Mouse (Mus musculus): Measurements from ENCODE around the gene Anapc1. TPM values are rescaled to one million over a fixed set of nuclear protein-coding genes. Genes with fewer than 3 reads are reported as not detected.

Anapc1 gene
- total and polyA plus RNA-seq, 3 experiments = 51.7 to 146 (median 92.0) TPM

GRCm38 (mm10) chr2:128571001-128571400, 116.2 kb downstream of the Anapc1 start:
- dilution Hi-C loops (cut with MboI; ENCODE audit: extremely low pct_ligation_motif_present, extremely low pct_unique_long_range_greater_than_20kb, low sequenced_read_pairs) (no loop called here), in situ Hi-C loops (cut with MboI; ENCODE audit: low pct_ligation_motif_present, low pct_unique_long_range_greater_than_20kb, low sequenced_read_pairs) (loop anchor here (10.0 kb wide), 2 partner anchors 156 to 676 kb away; no protein-coding TSS in a partner anchor)
- Histone ChIP-seq H3K4me1 (ENCODE audit: control insufficient read depth in 1 of 2, insufficient read depth in 2 of 2) (peaks cover 0 to 12% of the 10 kb centered on the region in 2 experiments; a peak in 1 of 4 replicates), H3K36me3 (replicated peaks in 1 of 2; ENCODE audit: control insufficient read depth in 1 of 2, insufficient read depth in 1 of 2, low read length in 1 of 2) (no peaks in the 10 kb centered on the region), H3K4me3 (replicated peaks in 1 of 3; ENCODE audit: low read depth in 2 of 3, low read length in 2 of 3, poor library complexity in 1 of 3) (no peak overlapping the region), H3K4me2 (ENCODE audit: insufficient read depth, low read depth, poor library complexity, severe bottlenecking) (no peak overlapping the region), H3K27me3 (replicated peaks) (no peaks in the 10 kb centered on the region), H3K27ac (ENCODE audit: insufficient read depth, low read depth) (no peak overlapping the region), H3K79me2 (replicated peaks; ENCODE audit: control insufficient read depth, extremely low read depth, insufficient read depth, poor library complexity, severe bottlenecking) (no peaks in the 10 kb centered on the region), H3K9me3 (replicated peaks; ENCODE audit: low read length) (peaks cover 3% of the 10 kb centered on the region), H3K9ac (ENCODE audit: insufficient read depth, low read depth) (no peak overlapping the region)
- no peak for TF ChIP-seq RCOR1 (conservative IDR thresholded peaks at IDR 0.05; ENCODE audit: low read depth, low read length)
- no peak for TF ChIP-seq CTCF (conservative IDR thresholded peaks at IDR 0.05 in 1 of 2, IDR thresholded peaks at IDR 0.05 in 1 of 2; ENCODE audit: low read depth in 2 of 2, low read length in 2 of 2)
- TF ChIP-seq NELFE (IDR thresholded peaks at IDR 0.05; ENCODE audit: low read depth, low read length) = no peak
- no peak for DNase-seq (ENCODE audit: extremely low read depth)

DNA sequence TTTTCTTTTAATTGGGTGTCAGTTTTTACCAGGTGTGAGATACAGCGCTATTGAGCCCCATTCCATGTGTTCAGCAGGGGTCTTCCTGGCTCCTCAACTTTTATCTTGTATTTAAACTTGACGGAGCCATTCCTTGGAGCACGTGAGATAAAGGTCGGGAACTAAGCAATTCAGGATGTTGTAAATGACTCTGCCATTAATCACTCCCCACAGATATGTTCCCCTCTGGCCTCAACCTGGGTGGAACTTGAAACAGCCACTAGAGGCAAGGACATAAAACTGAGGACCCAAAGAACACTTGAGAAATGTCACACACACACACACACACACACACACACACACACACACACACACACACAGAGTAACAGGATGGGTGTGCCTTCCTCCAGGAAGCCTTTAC, 118.7 kb downstream of the Anapc1 start:
- no peak overlapping the region for H3K4me2 ChIP-seq (ENCODE audit: insufficient read depth, low read depth, poor library complexity, severe bottlenecking)
- H3K27ac ChIP-seq (ENCODE audit: insufficient read depth, low read depth) = no peak overlapping the region
- H3K9ac ChIP-seq (ENCODE audit: insufficient read depth, low read depth) = no peak overlapping the region
- H3K4me1 ChIP-seq (ENCODE audit: control insufficient read depth in 1 of 2, insufficient read depth in 2 of 2) = peaks cover 0 to 12% of the 10 kb centered on the region in 2 experiments; a peak in 1 of 4 replicates
- dilution Hi-C loops (cut with MboI; ENCODE audit: extremely low pct_ligation_motif_present, extremely low pct_unique_long_range_greater_than_20kb, low sequenced_read_pairs) (no loop called here), in situ Hi-C loops (cut with MboI; ENCODE audit: low pct_ligation_motif_present, low pct_unique_long_range_greater_than_20kb, low sequenced_read_pairs) (no loop called here)
- no peak for DNase-seq (ENCODE audit: extremely low read depth)
- no peak overlapping the region for H3K4me3 ChIP-seq (replicated peaks in 1 of 3; ENCODE audit: low read depth in 2 of 3, low read length in 2 of 3, poor library complexity in 1 of 3)
- no peaks in the 10 kb centered on the region for H3K27me3 ChIP-seq (replicated peaks)
- no peaks in the 10 kb centered on the region for H3K79me2 ChIP-seq (replicated peaks; ENCODE audit: control insufficient read depth, extremely low read depth, insufficient read depth, poor library complexity, severe bottlenecking)
- TF ChIP-seq RAD21 (IDR thresholded peaks at IDR 0.05; ENCODE audit: low read depth, low read length) (no peak), MAFK (IDR thresholded peaks at IDR 0.05; ENCODE audit: insufficient replicate concordance, low read length) (no peak), GABPA (IDR thresholded peaks at IDR 0.05; ENCODE audit: insufficient replicate concordance, low read depth, low read length) (no peak), PAX5 (IDR thresholded peaks at IDR 0.05; ENCODE audit: low read length) (no peak), ETS1 (conservative IDR thresholded peaks at IDR 0.05; ENCODE audit: low read depth, low read length) (no peak)
- no peaks in the 10 kb centered on the region for H3K36me3 ChIP-seq (replicated peaks in 1 of 2; ENCODE audit: control insufficient read depth in 1 of 2, insufficient read depth in 1 of 2, low read length in 1 of 2)
- peaks cover 10% of the 10 kb centered on the region for H3K9me3 ChIP-seq (replicated peaks; ENCODE audit: low read length)

GRCm38 (mm10) chr2:128568018-128568417, 119.2 kb downstream of the Anapc1 start:
- Histone ChIP-seq H3K4me2 (ENCODE audit: insufficient read depth, low read depth, poor library complexity, severe bottlenecking) (no peak overlapping the region), H3K9me3 (replicated peaks; ENCODE audit: low read length) (peaks cover 10% of the 10 kb centered on the region), H3K79me2 (replicated peaks; ENCODE audit: control insufficient read depth, extremely low read depth, insufficient read depth, poor library complexity, severe bottlenecking) (no peaks in the 10 kb centered on the region), H3K27ac (ENCODE audit: insufficient read depth, low read depth) (no peak overlapping the region), H3K4me3 (replicated peaks in 1 of 3; ENCODE audit: low read depth in 2 of 3, low read length in 2 of 3, poor library complexity in 1 of 3) (no peak overlapping the region), H3K27me3 (replicated peaks) (no peaks in the 10 kb centered on the region), H3K4me1 (ENCODE audit: control insufficient read depth in 1 of 2, insufficient read depth in 2 of 2) (peaks cover 0 to 10% of the 10 kb centered on the region in 2 experiments; a peak in 1 of 4 replicates), H3K36me3 (replicated peaks in 1 of 2; ENCODE audit: control insufficient read depth in 1 of 2, insufficient read depth in 1 of 2, low read length in 1 of 2) (no peaks in the 10 kb centered on the region), H3K9ac (ENCODE audit: insufficient read depth, low read depth) (no peak overlapping the region)
- no peak for DNase-seq (ENCODE audit: extremely low read depth)
- in situ Hi-C loops (cut with MboI; ENCODE audit: low pct_ligation_motif_present, low pct_unique_long_range_greater_than_20kb, low sequenced_read_pairs) = no loop called here
- TF ChIP-seq NELFE (IDR thresholded peaks at IDR 0.05; ENCODE audit: low read depth, low read length) (no peak), IRF4 (IDR thresholded peaks at IDR 0.05; ENCODE audit: low read depth, low read length) (no peak)
- dilution Hi-C loops (cut with MboI; ENCODE audit: extremely low pct_ligation_motif_present, extremely low pct_unique_long_range_greater_than_20kb, low sequenced_read_pairs) = no loop called here

All from CH12.LX (cell line).